Mouse (Mus musculus): ENCODE measurements at regions not wholly inside any gene's neighbourhood (a gene's known extent, or its start where the extent isn't known, plus 50 kb on each side); places are given as distances from the start of the nearest gene placed in this dataset.

DNA sequence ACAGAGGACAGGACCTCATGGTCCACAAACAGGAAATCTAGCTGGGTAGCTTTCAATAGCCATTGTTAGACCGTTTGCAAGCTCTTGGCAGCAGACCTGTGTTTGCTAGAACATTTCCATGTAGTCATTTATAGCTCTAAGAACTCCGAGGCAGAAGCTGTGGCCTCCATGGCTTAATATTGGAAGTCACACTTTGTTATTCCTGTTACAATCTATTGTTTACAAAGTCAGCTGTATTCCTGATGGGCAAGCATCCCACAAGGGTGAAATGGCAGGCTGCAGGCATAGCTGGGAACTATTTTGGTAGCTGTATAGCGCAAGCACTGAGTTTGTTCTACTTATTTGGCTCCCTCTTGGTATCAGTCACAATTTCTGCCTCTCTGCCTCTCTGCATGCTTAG is 71.8 kb upstream of the Gnpda2 start:
- TF ChIP-seq POLR2A (IDR thresholded peaks at IDR 0.05; ENCODE audit: low read depth, low read length) (no peak), CTCF (conservative IDR thresholded peaks at IDR 0.05; ENCODE audit: insufficient read depth, insufficient read length, low read depth, low read length) (no peak)

Data from kidney, adult 2 months (tissue).